Mouse (Mus musculus): Measurements from ENCODE around the gene Specc1l. TPM values are rescaled to one million over a fixed set of nuclear protein-coding genes. Genes with fewer than 3 reads are reported as not detected.

The Specc1l gene
- polyA plus RNA-seq, 1 experiment from 2014 or later = 37.2 TPM

DNA sequence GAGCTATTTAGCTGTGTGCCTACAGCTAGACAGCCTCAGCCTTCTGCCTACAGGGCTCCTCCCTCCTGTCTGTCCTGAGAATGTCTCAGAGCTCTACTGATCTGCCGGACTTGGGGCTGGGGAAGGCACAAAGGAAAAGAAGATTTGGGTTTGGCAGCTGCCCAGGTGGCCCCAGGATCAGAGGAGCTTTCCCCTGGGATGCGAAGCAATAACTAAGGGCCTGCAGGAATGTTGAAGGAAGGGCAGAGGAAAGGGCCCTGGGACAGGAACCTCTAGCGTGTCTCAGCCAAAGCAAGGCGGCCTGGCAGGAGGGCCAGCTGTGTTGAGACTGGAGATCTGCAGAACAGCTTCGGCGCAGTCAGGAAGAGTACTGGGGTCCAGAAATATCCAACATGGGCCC, 111.1 kb downstream of the Specc1l start:
- no peak overlapping the region for H3K4me2 ChIP-seq
- no peak overlapping the region for H3K27ac ChIP-seq
- no peak for ATAC-seq (replicated peaks)
- no peak overlapping the region for H3K4me3 ChIP-seq
- H3K36me3 ChIP-seq (replicated peaks) = no peaks in the 10 kb centered on the region
- no peaks in the 10 kb centered on the region for H3K4me1 ChIP-seq
- 50% methylated on average over 6 of the region's 6 CpGs for WGBS
- no peak overlapping the region for H3K9ac ChIP-seq
- H3K9me3 ChIP-seq = no peaks in the 10 kb centered on the region
- peaks cover 15% of the 10 kb centered on the region; the same call in 1 of the 2 replicates for H3K27me3 ChIP-seq (replicated peaks)

DNA sequence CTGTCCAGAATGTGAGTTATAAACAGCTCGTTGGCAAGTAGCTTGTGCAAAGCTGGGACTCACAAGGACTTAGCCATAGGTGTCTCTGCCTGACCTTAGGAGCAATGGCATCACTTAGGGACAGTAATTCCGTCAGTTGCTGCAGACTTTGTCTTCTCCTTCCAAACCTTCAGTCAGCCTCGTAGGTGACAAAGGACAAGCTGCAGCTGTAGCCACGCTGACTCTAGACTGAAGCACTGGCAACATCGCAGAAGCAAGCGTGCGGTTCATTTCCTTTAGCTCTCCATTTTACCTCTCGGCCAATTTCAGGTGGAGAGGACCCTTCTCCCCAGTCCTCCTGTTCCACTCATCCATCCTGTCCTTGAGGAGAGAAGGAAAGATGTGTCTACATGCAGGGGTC, 112.1 kb downstream of the Specc1l start:
- 87% methylated on average over 8 of the region's 8 CpGs for WGBS
- Histone ChIP-seq H3K4me1 (no peaks in the 10 kb centered on the region), H3K4me3 (no peak overlapping the region), H3K9ac (no peak overlapping the region), H3K36me3 (replicated peaks) (no peaks in the 10 kb centered on the region), H3K4me2 (no peak overlapping the region), H3K9me3 (no peaks in the 10 kb centered on the region), H3K27ac (no peak overlapping the region), H3K27me3 (replicated peaks) (peaks cover 5% of the 10 kb centered on the region; the same call in 1 of the 2 replicates)
- no peak for ATAC-seq (replicated peaks)

- no peaks in the 10 kb centered on the region for H3K36me3 ChIP-seq (replicated peaks)
- H3K9ac ChIP-seq = no peak overlapping the region
- WGBS = 77% methylated on average over 10 of the region's 10 CpGs
- 0 out of 2 replicates have a peak, but pooled peaks cover 1% of the 10 kb centered on the region for H3K27me3 ChIP-seq (replicated peaks)
- H3K27ac ChIP-seq = no peak overlapping the region
- no peak overlapping the region for H3K4me3 ChIP-seq
- no peaks in the 10 kb centered on the region for H3K4me1 ChIP-seq
- H3K4me2 ChIP-seq = no peak overlapping the region
- ATAC-seq (replicated peaks) = no peak
- H3K9me3 ChIP-seq = no peaks in the 10 kb centered on the region
Observed at GRCm38 (mm10) chr10:75324391-75324790, 112.5 kb downstream of the Specc1l start.

DNA sequence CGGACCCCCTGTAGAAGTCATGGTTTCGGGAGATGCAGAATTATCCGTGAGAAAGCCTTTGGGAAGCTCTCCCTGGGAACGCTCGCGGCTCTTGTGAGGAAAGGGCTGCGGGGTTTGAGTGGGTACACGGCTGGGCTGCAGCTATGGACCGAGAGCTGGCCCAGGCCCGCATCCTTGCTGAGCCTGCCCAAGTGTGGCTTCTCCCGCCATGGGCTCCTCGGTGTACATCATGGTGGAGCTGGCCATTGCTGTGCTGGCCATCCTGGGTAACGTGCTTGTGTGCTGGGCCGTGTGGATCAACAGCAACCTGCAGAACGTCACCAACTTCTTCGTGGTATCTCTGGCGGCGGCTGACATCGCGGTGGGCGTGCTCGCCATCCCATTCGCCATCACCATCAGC, 113.9 kb downstream of the Specc1l start:
- 93% methylated on average over 23 of the region's 23 CpGs for WGBS

DNA sequence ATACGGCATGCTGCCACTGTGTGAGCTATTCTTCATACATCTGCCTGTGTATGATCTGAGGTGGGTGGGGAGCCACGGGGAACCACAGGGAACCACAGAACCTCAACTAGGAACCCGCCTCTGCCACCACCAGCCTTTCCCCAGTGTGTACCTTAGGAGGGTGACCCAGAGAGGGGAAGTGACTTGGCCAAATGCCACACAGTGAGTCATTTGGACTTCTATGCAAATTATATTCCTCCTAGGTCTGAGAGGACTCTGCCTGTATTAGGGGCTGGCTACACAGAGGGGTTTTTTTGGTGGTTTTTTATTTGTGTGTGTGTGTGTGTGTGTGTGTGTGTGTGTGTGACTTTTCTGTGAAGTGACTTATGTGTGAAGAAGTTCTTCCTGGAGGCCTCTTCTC, 114.7 kb downstream of the Specc1l start:
- Histone ChIP-seq H3K4me1 (no peaks in the 10 kb centered on the region), H3K9ac (no peak overlapping the region), H3K36me3 (replicated peaks) (no peaks in the 10 kb centered on the region), H3K27me3 (replicated peaks) (no peaks in the 10 kb centered on the region), H3K4me3 (no peak overlapping the region), H3K9me3 (no peaks in the 10 kb centered on the region), H3K4me2 (no peak overlapping the region), H3K27ac (no peak overlapping the region)
- 86% methylated on average over 3 of the region's 3 CpGs for WGBS
- ATAC-seq (replicated peaks) = no peak

More for the DNA sequence above, 113.9 kb downstream of the Specc1l start:
- ATAC-seq (replicated peaks) = no peak
- H3K27ac ChIP-seq = no peak overlapping the region
- no peaks in the 10 kb centered on the region for H3K4me1 ChIP-seq
- H3K9ac ChIP-seq = no peak overlapping the region
- no peak overlapping the region for H3K4me2 ChIP-seq
- H3K27me3 ChIP-seq (replicated peaks) = no peaks in the 10 kb centered on the region
- no peak overlapping the region for H3K4me3 ChIP-seq
- H3K36me3 ChIP-seq (replicated peaks) = no peaks in the 10 kb centered on the region
- H3K9me3 ChIP-seq = no peaks in the 10 kb centered on the region

GRCm38 (mm10) chr10:75327081-75327480, 115.2 kb downstream of the Specc1l start:
- WGBS = 74% methylated on average over 11 of the region's 11 CpGs
- no peaks in the 10 kb centered on the region for H3K27me3 ChIP-seq (replicated peaks)
- no peaks in the 10 kb centered on the region for H3K36me3 ChIP-seq (replicated peaks)
- no peaks in the 10 kb centered on the region for H3K4me1 ChIP-seq
- ATAC-seq (replicated peaks) = no peak
- no peak overlapping the region for H3K4me2 ChIP-seq
- H3K27ac ChIP-seq = no peak overlapping the region
- no peaks in the 10 kb centered on the region for H3K9me3 ChIP-seq
- no peak overlapping the region for H3K9ac ChIP-seq
- H3K4me3 ChIP-seq = no peak overlapping the region

DNA sequence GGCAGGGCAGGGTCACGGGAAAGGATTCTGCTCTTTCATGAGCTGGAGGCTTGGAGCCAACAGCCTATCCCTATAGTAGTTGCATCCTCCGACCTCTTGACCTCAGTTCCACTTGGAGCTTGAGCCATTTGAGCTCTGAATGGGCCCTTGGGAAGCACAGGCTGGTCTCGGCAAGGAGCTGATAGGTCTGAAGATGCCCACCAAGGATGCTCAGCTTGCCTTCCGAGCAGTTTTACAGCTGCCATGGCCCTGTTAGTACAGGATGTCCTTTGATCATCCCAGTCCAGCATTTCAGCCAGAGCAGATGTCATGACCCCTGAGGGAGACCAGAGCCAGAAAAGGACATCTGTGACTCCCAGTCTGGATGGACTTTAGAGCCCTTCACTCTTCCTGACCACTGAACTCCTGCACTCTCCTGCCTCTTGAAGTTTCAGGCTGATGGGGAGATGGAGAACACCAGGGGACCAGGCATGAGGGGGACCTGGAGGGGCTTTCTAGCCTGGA, 116.4 kb downstream of the Specc1l start:
- no peaks in the 10 kb centered on the region for H3K27me3 ChIP-seq (replicated peaks)
- no peak overlapping the region for H3K9ac ChIP-seq
- no peak overlapping the region for H3K4me2 ChIP-seq
- no peak overlapping the region for H3K27ac ChIP-seq
- H3K4me1 ChIP-seq = no peaks in the 10 kb centered on the region
- H3K36me3 ChIP-seq (replicated peaks) = no peaks in the 10 kb centered on the region
- ATAC-seq (replicated peaks) = no peak
- H3K4me3 ChIP-seq = no peak overlapping the region
- H3K9me3 ChIP-seq = no peaks in the 10 kb centered on the region
- 47% methylated on average over 4 of the region's 4 CpGs for WGBS

- Histone ChIP-seq H3K36me3 (replicated peaks) (no peaks in the 10 kb centered on the region), H3K4me2 (no peak overlapping the region), H3K9me3 (no peaks in the 10 kb centered on the region), H3K27me3 (replicated peaks) (no peaks in the 10 kb centered on the region), H3K27ac (no peak overlapping the region), H3K9ac (no peak overlapping the region), H3K4me3 (no peak overlapping the region), H3K4me1 (no peaks in the 10 kb centered on the region)
- no peak for ATAC-seq (replicated peaks)
- WGBS = 90% methylated on average over 3 of the region's 3 CpGs
Observed at GRCm38 (mm10) chr10:75332268-75332667, 120.4 kb downstream of the Specc1l start.

DNA sequence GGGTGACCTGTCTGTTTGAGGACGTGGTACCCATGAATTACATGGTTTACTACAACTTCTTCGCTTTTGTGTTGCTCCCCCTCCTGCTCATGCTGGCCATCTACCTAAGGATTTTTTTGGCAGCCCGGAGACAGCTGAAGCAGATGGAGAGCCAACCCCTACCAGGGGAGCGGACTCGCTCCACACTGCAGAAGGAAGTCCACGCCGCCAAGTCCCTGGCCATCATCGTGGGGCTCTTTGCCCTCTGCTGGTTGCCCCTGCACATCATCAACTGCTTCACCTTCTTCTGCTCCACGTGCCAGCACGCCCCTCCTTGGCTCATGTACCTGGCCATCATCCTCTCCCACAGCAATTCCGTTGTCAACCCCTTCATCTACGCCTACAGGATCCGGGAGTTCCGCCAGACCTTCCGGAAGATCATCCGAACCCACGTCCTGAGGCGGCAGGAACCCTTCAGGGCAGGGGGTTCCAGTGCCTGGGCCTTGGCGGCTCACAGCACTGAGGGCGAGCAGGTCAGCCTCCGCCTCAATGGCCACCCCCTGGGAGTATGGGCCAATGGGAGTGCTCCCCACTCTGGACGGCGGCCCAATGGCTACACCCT, 121.4 kb downstream of the Specc1l start:
- no peak overlapping the region for H3K4me3 ChIP-seq
- no peaks in the 10 kb centered on the region for H3K9me3 ChIP-seq
- H3K36me3 ChIP-seq (replicated peaks) = no peaks in the 10 kb centered on the region
- no peak for ATAC-seq (replicated peaks)
- WGBS = 93% methylated on average over 23 of the region's 23 CpGs
- H3K4me1 ChIP-seq = no peaks in the 10 kb centered on the region
- no peak overlapping the region for H3K27ac ChIP-seq
- H3K9ac ChIP-seq = no peak overlapping the region
- no peak overlapping the region for H3K4me2 ChIP-seq
- no peaks in the 10 kb centered on the region for H3K27me3 ChIP-seq (replicated peaks)

GRCm38 (mm10) chr10:75334175-75334574, 122.3 kb downstream of the Specc1l start:
- H3K4me1 ChIP-seq = no peaks in the 10 kb centered on the region
- H3K9me3 ChIP-seq = no peaks in the 10 kb centered on the region
- 76% methylated on average over 7 of the region's 7 CpGs for WGBS
- no peak overlapping the region for H3K27ac ChIP-seq
- no peaks in the 10 kb centered on the region for H3K36me3 ChIP-seq (replicated peaks)
- no peak overlapping the region for H3K4me3 ChIP-seq
- H3K9ac ChIP-seq = no peak overlapping the region
- no peak for ATAC-seq (replicated peaks)
- no peak overlapping the region for H3K4me2 ChIP-seq
- H3K27me3 ChIP-seq (replicated peaks) = no peaks in the 10 kb centered on the region

GRCm38 (mm10) chr10:75335075-75335474, 123.2 kb downstream of the Specc1l start:
- H3K4me1 ChIP-seq = no peaks in the 10 kb centered on the region
- H3K27ac ChIP-seq = no peak overlapping the region
- H3K4me3 ChIP-seq = no peak overlapping the region
- no peak overlapping the region for H3K4me2 ChIP-seq
- H3K9ac ChIP-seq = no peak overlapping the region
- H3K36me3 ChIP-seq (replicated peaks) = no peaks in the 10 kb centered on the region
- H3K27me3 ChIP-seq (replicated peaks) = no peaks in the 10 kb centered on the region
- no peaks in the 10 kb centered on the region for H3K9me3 ChIP-seq
- ATAC-seq (replicated peaks) = no peak
- 89% methylated on average over 6 of the region's 6 CpGs for WGBS

DNA sequence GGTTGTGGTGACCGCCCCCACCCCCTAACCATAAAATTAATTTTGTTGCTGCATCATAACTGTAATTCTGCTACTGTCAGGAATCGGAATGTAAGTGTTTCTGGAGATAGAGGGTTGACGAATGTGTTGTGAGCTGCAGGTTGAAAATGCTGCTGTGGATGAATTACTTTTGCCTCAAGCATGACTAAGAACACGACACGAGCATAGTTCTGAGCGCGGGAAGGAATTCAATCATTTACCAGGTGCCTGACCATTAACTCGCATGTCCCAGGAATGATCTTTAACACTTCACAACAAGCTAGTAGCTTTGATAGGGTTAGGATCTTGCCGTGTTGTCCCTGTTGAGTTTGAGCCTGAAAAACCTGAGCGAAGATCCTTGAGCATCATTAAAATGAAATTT, 125.4 kb downstream of the Specc1l start:
- H3K27me3 ChIP-seq (replicated peaks) = no peaks in the 10 kb centered on the region
- H3K4me2 ChIP-seq = no peak overlapping the region
- no peak overlapping the region for H3K27ac ChIP-seq
- WGBS = 82% methylated on average over 10 of the region's 10 CpGs
- no peak overlapping the region for H3K9ac ChIP-seq
- no peaks in the 10 kb centered on the region for H3K36me3 ChIP-seq (replicated peaks)
- H3K9me3 ChIP-seq = no peaks in the 10 kb centered on the region
- no peak overlapping the region for H3K4me3 ChIP-seq
- no peaks in the 10 kb centered on the region for H3K4me1 ChIP-seq
- ATAC-seq (replicated peaks) = no peak

DNA sequence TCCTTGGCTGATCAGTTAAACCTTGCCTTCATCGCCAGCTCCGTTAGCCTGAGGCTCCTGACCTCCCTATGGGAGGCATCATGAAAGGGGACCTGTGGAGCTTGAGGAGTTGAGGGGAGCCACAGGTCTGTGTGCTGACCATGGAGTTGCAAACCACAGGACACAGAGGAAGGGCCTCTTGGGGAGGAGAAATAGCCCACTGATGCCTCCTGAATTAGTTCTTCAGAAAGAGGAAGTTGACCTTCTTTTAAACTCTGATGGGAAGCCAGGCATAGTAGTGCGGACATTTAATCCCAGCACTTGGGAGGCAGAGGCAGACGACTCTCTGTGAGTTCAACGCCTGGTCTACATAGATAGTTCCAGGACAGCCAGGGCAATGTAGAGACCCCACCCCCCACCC, 127.0 kb downstream of the Specc1l start:
- Histone ChIP-seq H3K36me3 (replicated peaks) (no peaks in the 10 kb centered on the region), H3K4me2 (no peak overlapping the region), H3K9me3 (no peaks in the 10 kb centered on the region), H3K4me1 (no peaks in the 10 kb centered on the region), H3K27ac (no peak overlapping the region), H3K4me3 (no peak overlapping the region), H3K9ac (no peak overlapping the region), H3K27me3 (replicated peaks) (no peaks in the 10 kb centered on the region)
- no peak for ATAC-seq (replicated peaks)
- WGBS = 84% methylated on average over 5 of the region's 5 CpGs

Data from midbrain, embryonic 15.5 days (tissue).